In the genomic region with DNA sequence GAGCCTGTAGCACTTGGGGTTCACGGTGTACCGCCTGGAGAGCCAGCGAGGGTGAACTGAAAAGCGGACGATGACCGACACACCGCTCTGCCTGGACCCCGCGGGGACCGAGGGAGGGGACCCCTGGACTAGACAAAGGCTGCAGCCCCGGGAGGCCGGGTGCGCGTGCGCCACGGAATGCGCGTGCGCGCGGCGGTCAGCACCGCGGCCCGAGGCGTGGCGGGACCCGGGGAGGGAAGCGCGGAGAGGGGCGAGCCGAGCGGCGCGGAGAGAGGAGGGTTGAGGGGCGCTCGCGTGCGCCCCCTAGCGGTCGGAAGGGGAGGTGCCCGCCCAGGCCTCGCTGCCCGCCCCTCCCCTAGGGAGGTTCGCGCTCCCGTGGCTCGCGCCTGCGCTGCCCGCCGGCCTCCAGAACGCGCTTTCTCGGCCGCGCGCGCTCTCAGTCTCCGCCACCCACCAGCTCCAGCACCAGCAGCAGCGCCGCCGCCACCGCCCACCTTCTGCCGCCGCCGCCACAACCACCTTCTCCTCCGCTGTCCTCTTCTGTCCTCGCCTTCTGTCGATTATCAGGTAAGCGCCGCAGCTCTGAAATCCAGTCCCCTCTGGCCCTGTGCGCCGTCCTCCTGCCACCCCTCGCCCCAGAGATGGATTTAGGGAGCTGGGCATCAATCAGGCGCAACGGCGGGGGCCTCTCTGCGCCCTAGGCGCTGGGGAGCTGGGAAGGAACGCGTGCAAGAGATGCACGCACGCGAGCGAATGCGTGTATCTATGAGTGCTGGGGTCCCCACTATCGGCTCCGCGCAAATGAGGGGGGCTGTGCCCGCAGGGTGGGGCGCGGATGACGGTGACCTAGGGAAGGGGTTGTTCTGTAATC, we compare ENCODE assay signal across 8 mouse cellular contexts. TPM values are rescaled to one million over a fixed set of nuclear protein-coding genes. Genes with fewer than 3 reads are reported as not detected.
A peak's percentile ranks its signal among the peaks of the same experiment; 100 is the strongest.
DNase-seq lines count a peak whose midpoint lies in the region; ATAC-seq and TF ChIP-seq lines count a peak whose summit lies in the region.

A gene (plus strand): TSS at position 350 of the 871 bp plus-strand sequence.

- no peaks in the 10 kb centered on the region for H3K36me3 ChIP-seq in midbrain, embryonic 11.5 days (ENCODE audit: control insufficient read depth, insufficient read depth, low read length)
- H3K36me3 ChIP-seq in small intestine, adult 2 months (ENCODE audit: control insufficient read depth, insufficient read depth, low read length): no peaks in the 10 kb centered on the region

- H3K27me3 ChIP-seq in midbrain, embryonic 11.5 days (ENCODE audit: control insufficient read depth, insufficient read depth, low read length): peaks cover 46% of the 10 kb centered on the region
- peaks cover 36% of the 10 kb centered on the region for H3K27me3 ChIP-seq in small intestine, adult 2 months (ENCODE audit: control insufficient read depth, insufficient read depth, low read length)

- H3K4me1 ChIP-seq in midbrain, embryonic 11.5 days (ENCODE audit: control insufficient read depth, insufficient read depth, low read length): peaks cover 22% of the 10 kb centered on the region
- peaks cover 9% of the 10 kb centered on the region for H3K4me1 ChIP-seq in small intestine, adult 2 months (ENCODE audit: control insufficient read depth, insufficient read depth, insufficient read length, low read length)

- H3K9ac ChIP-seq in midbrain, embryonic 11.5 days (ENCODE audit: low read length): peak within 1 kb of the TSS; percentile 86

- peak; percentile 92 for ATAC-seq in granulocyte monocyte progenitor cell, adult 5-6 weeks (replicated peaks; ENCODE audit: poor library complexity, severe bottlenecking)
- peak; percentile 92 for ATAC-seq in midbrain, embryonic 11.5 days (ENCODE audit: low FRiP score)
- no peak for ATAC-seq in monocyte, adult 5-6 weeks (replicated peaks; ENCODE audit: insufficient number of reproducible peaks, low FRiP score, low TSS enrichment, poor library complexity, severe bottlenecking)

- DNase-seq in adrenal gland, adult 8-10 months: peak; percentile 81
- peak; percentile 92 for DNase-seq in embryo, embryonic 9.5 days (ENCODE audit: extremely low spot score)
- DNase-seq in kidney, adult 11 months: peak; percentile 85
- DNase-seq in left cerebral cortex, postnatal 4 days: peak; percentile 92
- peak; percentile 100 for DNase-seq in midbrain, embryonic 11.5 days (ENCODE audit: low spot score, missing footprints)

- peak within 1 kb of the TSS; percentile 59 for H3K4me3 ChIP-seq in midbrain, embryonic 11.5 days (ENCODE audit: low read depth, low read length)
- peak within 1 kb of the TSS; percentile 71 for H3K4me3 ChIP-seq in small intestine, adult 2 months (ENCODE audit: low read depth, low read length)

- peak within 1 kb of the TSS; percentile 93 for H3K4me2 ChIP-seq in midbrain, embryonic 11.5 days

- H3K27ac ChIP-seq in midbrain, embryonic 11.5 days (ENCODE audit: low read depth, low read length): peak within 1 kb of the TSS; percentile 54
- H3K27ac ChIP-seq in small intestine, adult 2 months (ENCODE audit: insufficient read depth, low read depth, low read length): no peak within 1 kb of the TSS

- TF ChIP-seq POLR2A in small intestine, adult 2 months (IDR thresholded peaks at IDR 0.05; ENCODE audit: low read depth, low read length): no peak

- WGBS in midbrain, embryonic 11.5 days: under 1% methylated on average over 85 of the region's 94 CpGs
- under 1% methylated on average over 82 of the region's 94 CpGs for WGBS in small intestine, adult 2 months

- TF ChIP-seq CTCF in small intestine, adult 2 months (IDR thresholded peaks at IDR 0.05; ENCODE audit: extremely low read depth, insufficient read length, insufficient replicate concordance, low read depth, low read length): peak; percentile 91

- intact Hi-C loops in left cerebral cortex, postnatal 4 days (cut with DNase I): no loop called here

- H3K9me3 ChIP-seq in midbrain, embryonic 11.5 days (ENCODE audit: control insufficient read depth, low read length): no peaks in the 10 kb centered on the region

RNA-seq across cellular contexts. Expression of the gene that starts here (rescaled TPM):
- 100 to 1,000 TPM; 154 to 281 (median 182) TPM for total RNA-seq in adrenal gland, adult 8-10 months (2022)
- total RNA-seq in granulocyte monocyte progenitor cell, adult 5-6 weeks (2014; fragmentation: Nextera tagmentation): not detected in 2 replicates
- total RNA-seq in granulocyte monocyte progenitor cell, adult 5-6 weeks (2017): not detected in 2 replicates
- total RNA-seq in left cerebral cortex, postnatal 4 days (2021): 1,000 to 10,000 TPM; 1,229 to 1,264 TPM
- polyA plus RNA-seq in midbrain, embryonic 11.5 days (2014; fragmentation: Nextera tagmentation; extraction: Ambion mirVana): 70.9 and 71.6 TPM in 2 replicates
- 0.74 and 1.0 TPM in 2 replicates for polyA plus RNA-seq in small intestine, adult 2 months (2012; rRNA removed)
- 0.38 TPM in 1 of 3 replicates, not detected in the others for total RNA-seq in monocyte, adult 5-6 weeks (2017)

Comparison
In these comparisons a context has a peak if more than half of its experiments do, and no peak if none do; other contexts are left out.
1. RNA of the gene that starts here (total RNA-seq): 1,229 to 1,264 TPM in left cerebral cortex, postnatal 4 days and 154 to 281 TPM in adrenal gland, adult 8-10 months; 0.38 TPM in monocyte, adult 5-6 weeks and not detected in granulocyte monocyte progenitor cell, adult 5-6 weeks; every median in the first group is over 100 times any median in the second.
2. RNA of the gene that starts here (total RNA-seq): 1,229 to 1,264 TPM in left cerebral cortex, postnatal 4 days; 154 to 281 TPM in adrenal gland, adult 8-10 months; every median in the first group is over 4 times any median in the second.
3. RNA of the gene that starts here (polyA plus RNA-seq): 70.9 to 71.6 TPM in midbrain, embryonic 11.5 days; 0.74 to 1.0 TPM in small intestine, adult 2 months; every median in the first group is over 10 times any median in the second.
4. Peak in ATAC-seq in granulocyte monocyte progenitor cell, adult 5-6 weeks; RNA of the gene not detected or under 1 TPM.
5. Peak in every context shown above with its lines, with median percentiles within 50 percentile points of each other: DNase-seq.